Mouse (Mus musculus): ENCODE results near the gene Epn1. TPM values are rescaled to one million over a fixed set of nuclear protein-coding genes. Genes with fewer than 3 reads are reported as not detected.
A peak's percentile ranks its signal among the peaks of the same experiment; 100 is the strongest.

The Epn1 gene
- total RNA-seq, 2 experiments from 2014 or later: 454 to 461 TPM

DNA sequence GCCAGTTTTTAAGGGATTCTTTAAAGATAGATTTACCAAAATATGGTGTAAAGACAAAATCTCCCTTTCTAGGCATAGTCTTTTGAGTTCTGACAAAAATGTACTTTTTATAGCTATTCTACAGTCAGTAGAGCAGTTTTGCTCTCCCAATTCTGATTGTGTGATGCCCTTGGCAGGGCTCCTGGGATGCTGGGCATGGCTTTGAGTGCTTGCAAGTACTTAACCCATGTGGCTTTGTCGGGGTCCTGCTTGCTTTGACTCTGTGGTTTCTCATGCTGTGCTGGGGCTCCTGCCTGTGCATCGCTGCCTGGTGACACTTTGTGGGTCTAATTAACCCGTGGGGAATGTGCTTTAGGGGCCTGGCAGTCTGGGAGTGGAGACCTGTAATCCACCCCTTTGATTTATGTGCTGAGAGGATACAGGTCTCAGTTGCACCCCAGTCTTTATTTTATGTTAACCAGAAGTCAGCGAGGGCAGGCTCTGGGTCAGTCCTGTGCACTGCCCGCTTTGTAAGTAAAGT lies 6.9 kb downstream of the Epn1 start:
- intact Hi-C loops (cut with DNase I): loop anchor here (10.0 kb wide), 1 partner anchor 1088 kb away; the partner anchor contains the start of gene Zfp444
- DNase-seq (ENCODE audit: low spot score in 2 of 2): no peak

DNA sequence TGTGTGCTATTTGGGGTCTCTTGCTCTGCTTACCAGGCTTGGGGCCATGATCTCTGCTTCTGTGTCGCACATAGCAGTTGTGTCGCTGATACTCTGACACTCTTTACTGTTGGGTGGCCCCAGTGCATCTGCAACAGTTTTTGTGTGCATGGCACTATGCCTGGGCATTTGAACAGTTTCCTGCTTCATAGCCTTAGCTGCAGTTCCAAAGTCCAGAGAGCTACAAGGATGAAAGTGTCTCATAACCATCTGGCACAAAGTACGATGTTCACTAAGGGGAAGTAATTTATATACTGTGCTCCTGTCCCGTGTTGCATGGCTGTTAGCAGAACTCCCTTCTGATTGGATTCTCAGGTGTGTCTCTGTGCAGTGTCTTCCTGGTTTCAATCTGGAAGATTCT lies 7.9 kb downstream of the Epn1 start:
- intact Hi-C loops (cut with DNase I): loop anchor here (10.0 kb wide), 1 partner anchor 1087 kb away; the partner anchor contains the start of gene Zfp444

DNA sequence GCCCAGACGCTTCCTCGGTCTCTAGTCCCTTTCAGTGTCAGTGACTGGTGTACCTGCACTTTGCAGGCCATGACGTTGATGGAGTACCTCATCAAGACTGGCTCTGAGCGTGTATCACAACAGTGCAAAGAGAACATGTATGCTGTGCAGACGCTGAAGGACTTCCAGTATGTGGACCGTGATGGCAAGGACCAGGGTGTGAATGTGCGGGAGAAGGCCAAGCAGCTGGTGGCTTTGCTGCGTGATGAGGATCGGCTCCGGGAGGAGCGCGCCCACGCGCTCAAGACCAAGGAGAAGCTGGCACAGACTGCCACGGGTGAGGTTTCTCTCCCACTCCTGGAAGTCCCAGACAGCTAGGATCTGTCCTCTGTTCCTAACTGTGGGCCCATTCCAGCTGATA lies 9.8 kb downstream of the Epn1 start:
- intact Hi-C loops (cut with DNase I): loop anchor here (10.0 kb wide), 1 partner anchor 1085 kb away; the partner anchor contains the start of gene Zfp444
- DNase-seq (ENCODE audit: low spot score in 2 of 2): peak; percentile 51 to 82

More for the DNA sequence above, 7.9 kb downstream of the Epn1 start:
- no peak for DNase-seq (ENCODE audit: low spot score in 2 of 2)

GRCm38 (mm10) chr7:5091008-5091728 lies 11.1 kb downstream of the Epn1 start:
- intact Hi-C loops (cut with DNase I): no loop called here
- DNase-seq (ENCODE audit: low spot score in 2 of 2): peak; percentile 41 to 78

DNA sequence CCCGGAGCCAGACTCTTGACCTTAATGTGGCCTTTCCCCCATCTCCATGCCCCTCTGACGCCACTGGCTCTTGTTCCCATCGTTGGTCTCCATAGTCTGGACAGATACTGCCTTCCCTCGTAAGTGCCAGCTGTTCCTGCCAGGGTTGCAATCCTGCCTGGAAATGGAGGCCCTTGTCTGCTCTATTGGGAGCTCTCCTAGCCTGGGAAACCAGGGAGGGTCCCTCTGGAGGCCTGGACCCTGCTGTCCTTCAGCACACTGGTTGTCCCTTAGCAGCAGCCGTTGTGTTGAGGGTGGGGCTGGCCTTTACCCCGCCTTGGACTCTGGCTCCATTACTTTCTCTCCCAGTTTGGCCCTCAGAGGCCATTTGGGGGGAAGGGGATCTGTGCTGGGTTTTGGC lies 12.3 kb downstream of the Epn1 start:
- intact Hi-C loops (cut with DNase I): no loop called here
- DNase-seq (ENCODE audit: low spot score in 2 of 2): no peak

DNA sequence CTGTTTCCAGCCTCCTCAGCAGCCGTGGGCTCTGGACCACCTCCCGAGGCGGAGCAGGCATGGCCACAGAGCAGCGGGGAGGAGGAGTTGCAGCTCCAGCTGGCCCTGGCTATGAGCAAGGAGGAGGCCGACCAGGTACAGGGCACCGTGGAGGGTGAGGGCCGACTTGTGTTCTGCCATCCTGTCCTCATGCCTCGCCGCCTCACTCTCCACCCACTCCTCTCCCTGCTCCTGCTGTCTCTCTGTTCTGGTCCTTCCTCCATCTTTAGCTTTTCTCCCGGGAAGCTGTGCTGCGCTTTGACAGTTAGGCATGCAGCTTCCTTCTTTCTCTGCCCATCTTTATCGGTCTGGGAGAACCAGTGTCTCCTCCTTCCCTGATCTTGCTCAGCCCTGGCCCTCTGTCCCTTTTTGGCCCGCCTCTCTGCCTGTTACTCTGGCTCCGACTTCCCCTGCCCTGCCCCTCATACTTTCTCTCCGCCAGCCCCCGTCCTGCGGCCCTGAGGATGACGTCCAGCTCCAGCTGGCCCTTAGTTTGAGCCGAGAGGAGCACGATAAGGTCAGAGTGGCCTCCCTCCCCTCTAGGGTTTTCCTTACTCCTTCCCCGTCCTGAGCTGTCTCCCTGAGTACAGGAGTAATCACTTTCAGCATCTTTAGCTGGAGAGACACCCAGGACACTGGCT lies 12.9 kb downstream of the Epn1 start:
- intact Hi-C loops (cut with DNase I): no loop called here
- DNase-seq (ENCODE audit: low spot score in 2 of 2): peak in 1 of 2 experiments; percentile 71

DNA sequence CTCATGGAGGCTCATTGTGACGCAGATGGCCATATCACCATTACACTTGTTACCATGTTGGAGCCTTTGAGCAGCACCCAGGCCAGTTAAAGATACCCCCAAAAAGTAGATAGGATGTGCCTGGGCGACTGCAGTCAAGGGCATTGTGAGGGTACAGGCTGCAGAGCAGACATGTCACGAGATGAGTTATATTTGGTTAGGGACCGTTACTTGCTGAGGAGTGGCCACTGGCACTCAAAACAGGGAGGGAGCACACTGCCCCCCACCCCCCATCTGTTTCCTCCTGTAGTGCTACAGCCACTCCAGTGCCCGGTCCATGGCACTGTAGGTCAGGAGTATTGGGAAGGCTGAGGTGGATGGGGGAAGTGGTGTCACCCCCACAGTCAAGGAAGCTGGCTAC lies 18.7 kb downstream of the Epn1 start:
- intact Hi-C loops (cut with DNase I): no loop called here

DNA sequence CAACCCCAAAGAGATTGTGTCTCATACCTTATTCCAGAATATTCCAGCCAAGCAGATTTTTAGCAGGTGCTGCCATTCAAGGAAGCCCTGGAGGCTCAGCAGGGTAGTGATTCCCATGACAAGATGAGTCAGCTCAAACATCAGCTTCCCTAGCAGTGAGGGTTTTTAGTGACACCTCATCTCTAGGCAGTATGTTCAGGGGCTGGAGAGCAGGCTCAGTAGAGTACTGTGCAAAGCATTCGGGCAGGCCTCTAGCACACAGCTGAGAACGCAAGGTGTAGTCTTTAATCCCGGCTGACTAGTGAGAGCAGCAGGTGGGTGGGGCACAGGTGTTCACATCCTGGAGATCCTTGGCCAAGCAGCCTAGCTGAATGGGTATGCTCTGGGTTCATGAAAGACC lies 19.8 kb downstream of the Epn1 start:
- intact Hi-C loops (cut with DNase I): no loop called here
- DNase-seq (ENCODE audit: low spot score in 2 of 2): peak in 1 of 2 experiments; percentile 42

More for the DNA sequence above, 18.7 kb downstream of the Epn1 start:
- DNase-seq (ENCODE audit: low spot score in 2 of 2): no peak

GRCm38 (mm10) chr7:5101066-5101663 lies 21.1 kb downstream of the Epn1 start:
- peak in 1 of 2 experiments; percentile 46 for DNase-seq (ENCODE audit: low spot score in 2 of 2)
- intact Hi-C loops (cut with DNase I): no loop called here

GRCm38 (mm10) chr7:5102564-5102963 lies 22.5 kb downstream of the Epn1 start:
- intact Hi-C loops (cut with DNase I): no loop called here
- DNase-seq (ENCODE audit: low spot score in 2 of 2): no peak

GRCm38 (mm10) chr7:5108272-5108671 lies 28.2 kb downstream of the Epn1 start:
- intact Hi-C loops (cut with DNase I): no loop called here

GRCm38 (mm10) chr7:5109301-5109700 lies 29.3 kb downstream of the Epn1 start:
- DNase-seq (ENCODE audit: low spot score in 2 of 2): no peak
- intact Hi-C loops (cut with DNase I): no loop called here

More at GRCm38 (mm10) chr7:5108272-5108671, 28.2 kb downstream of the Epn1 start:
- no peak for DNase-seq (ENCODE audit: low spot score in 2 of 2)

GRCm38 (mm10) chr7:5112701-5113100 lies 32.7 kb downstream of the Epn1 start:
- DNase-seq (ENCODE audit: low spot score in 2 of 2): no peak
- intact Hi-C loops (cut with DNase I): no loop called here

GRCm38 (mm10) chr7:5116850-5117249 lies 36.8 kb downstream of the Epn1 start, which contains the start of gene Rfpl4:
Gene Rfpl4, minus strand, starts transcription at chr7:5116950.
- intact Hi-C loops (cut with DNase I): no loop called here
- no peak for DNase-seq (ENCODE audit: low spot score in 2 of 2)

- no peak for DNase-seq (ENCODE audit: low spot score in 2 of 2)
- intact Hi-C loops (cut with DNase I): loop anchor here (2.0 kb wide), 1 partner anchor 44 kb away; the partner anchor contains the start of gene Epn1
Observed at GRCm38 (mm10) chr7:5125078-5125477, 45.0 kb downstream of the Epn1 start.

DNA sequence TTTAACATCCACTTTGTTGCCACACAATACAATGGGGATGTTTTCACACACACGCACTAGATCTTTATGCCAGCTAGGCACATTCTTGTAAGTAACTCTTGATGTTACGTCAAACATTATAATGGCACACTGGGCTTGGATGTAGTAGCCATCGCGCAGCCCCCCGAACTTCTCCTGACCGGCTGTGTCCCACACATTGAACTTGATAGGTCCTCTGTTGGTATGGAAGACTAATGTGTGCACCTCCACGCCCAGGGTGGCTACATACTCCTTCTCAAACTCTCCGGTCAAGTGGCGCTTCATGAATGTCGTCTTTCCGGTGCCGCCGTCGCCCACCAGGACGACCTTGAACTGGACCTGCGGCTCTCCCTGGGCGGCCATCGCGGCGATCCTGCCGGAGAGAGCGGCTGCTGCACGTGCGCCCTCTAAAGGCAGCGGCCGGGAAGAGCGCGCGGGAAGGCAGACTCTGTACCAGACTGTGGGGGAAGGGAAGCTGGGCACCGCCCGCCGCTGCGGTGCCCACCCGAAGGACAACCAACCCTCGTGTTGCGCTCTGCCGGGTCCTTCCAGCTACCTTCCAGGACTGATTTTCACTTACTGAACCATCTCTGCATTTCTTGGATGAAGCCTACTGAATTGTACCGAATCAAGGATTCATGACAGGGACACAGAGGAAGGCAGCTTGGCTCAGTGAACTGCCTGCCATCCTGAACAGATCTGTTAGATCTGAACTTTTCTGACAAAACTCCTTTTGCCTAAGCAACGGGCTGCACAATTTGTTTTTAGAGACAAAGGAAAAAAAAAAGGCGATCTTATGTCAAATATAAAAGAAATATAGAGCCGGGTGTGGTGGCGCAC lies 45.7 kb downstream of the Epn1 start, which contains the start of gene Rasl2-9:
Rasl2-9 (minus strand) TSS at position 402 of the 858 bp plus-strand sequence.
- intact Hi-C loops (cut with DNase I): loop anchor here (2.0 kb wide), 1 partner anchor 45 kb away; the partner anchor contains the start of gene Epn1
- DNase-seq (ENCODE audit: low spot score in 2 of 2): peak; percentile 77 to 82

Measured in left cerebral cortex, postnatal 25 days (tissue).